Mouse (Mus musculus) heart, postnatal 0 days (tissue): ENCODE measurements around the gene Esp34. TPM values are rescaled to one million over a fixed set of nuclear protein-coding genes. Genes with fewer than 3 reads are reported as not detected.

Experiments
- ATAC-seq: fragments of 200-750 bp; cut with Nextera tagmentation; 2 replicates; pipeline ENCODE4 v1.8.0; 2017; ENCODE audit warnings: low read depth, moderate number of reproducible peaks, moderate library complexity; ENCODE audit not compliant: insufficient read depth
- DNase-seq: peaks from one replicate; pipeline ENCODE4 v3.0.0-alpha.2; 2016; ENCODE audit warnings: low spot score
- H3K27ac ChIP-seq: fragments of 300-500 bp; sonication (generic); 2 replicates; pipeline ENCODE4 v1.5.1; 2014; ENCODE audit warnings: low read depth, mild to moderate bottlenecking
- H3K27me3 ChIP-seq: fragments of 300-500 bp; sonication (generic); 2 replicates; pipeline ENCODE4 v1.6.1; 2014; ENCODE audit warnings: low read length, mixed read lengths; ENCODE audit not compliant: control insufficient read depth, insufficient read depth
- H3K36me3 ChIP-seq: fragments of 300-500 bp; sonication (generic); replicated peaks from 2 replicates; pipeline ENCODE4 v1.6.1; 2014; ENCODE audit warnings: low read length, mixed read lengths; ENCODE audit not compliant: control insufficient read depth, insufficient read depth
- H3K4me1 ChIP-seq: fragments of 300-500 bp; sonication (generic); 2 replicates; pipeline ENCODE4 v1.6.1; 2014; ENCODE audit warnings: antibody characterized with exemption; ENCODE audit not compliant: control insufficient read depth, insufficient read depth
- H3K4me2 ChIP-seq: fragments of 300-500 bp; sonication (generic); 2 replicates; pipeline ENCODE4 v1.6.1; 2014; ENCODE audit warnings: low read depth, mild to moderate bottlenecking, low read length, moderate library complexity
- H3K4me3 ChIP-seq: fragments of 300-500 bp; sonication (generic); 2 replicates; pipeline ENCODE4 v1.5.1; 2014; ENCODE audit warnings: low read depth, low read length
- H3K9ac ChIP-seq: fragments of 300-500 bp; sonication (generic); replicated peaks from 2 replicates; pipeline ENCODE4 v1.6.1; 2014; ENCODE audit warnings: low read depth, low read length, mixed read lengths
- H3K9me3 ChIP-seq: fragments of 300-500 bp; sonication (generic); replicated peaks from 2 replicates; pipeline ENCODE4 v1.6.1; 2016; ENCODE audit warnings: low read length; ENCODE audit not compliant: control insufficient read depth
- CTCF ChIP-seq: IDR thresholded peaks from 2 replicates; pipeline ENCODE4 v1.5.1; 2016; ENCODE audit warnings: antibody characterized with exemption, control low read depth, low read depth
- EP300 ChIP-seq: IDR thresholded peaks from 2 replicates; pipeline ENCODE4 v1.6.1; 2016; ENCODE audit warnings: antibody characterized with exemption, low read depth
- WGBS: fragments of 180-500 bp; shearing (Covaris S2); extraction: QIAGEN DNeasy Blood & Tissue Kit; methylation state at CpG from one replicate; pipeline ENCODE4 v1.1.7; 2014; 5-methylcytosine and 5-hydroxymethylcytosine counted together
- polyA plus RNA-seq: library from polyadenylated mRNA; unstranded; fragments of >200 nt; fragmentation: Nextera tagmentation; extraction: Ambion mirVana; gene quantifications from 2 replicates; pipeline ENCODE4 v1.2.1, GENCODE M21; 2015
- total RNA-seq: library from RNA; depleted of rRNA; stranded (reverse); fragments of >200 nt; gene quantifications from 2 replicates; pipeline ENCODE4 v1.2.3, GENCODE M21; 2014; ENCODE audit warnings: low replicate concordance; rRNA removed

The Esp34 gene
- total RNA-seq, result not detected in 2 replicates
- polyA plus RNA-seq, result not detected in 2 replicates

DNA sequence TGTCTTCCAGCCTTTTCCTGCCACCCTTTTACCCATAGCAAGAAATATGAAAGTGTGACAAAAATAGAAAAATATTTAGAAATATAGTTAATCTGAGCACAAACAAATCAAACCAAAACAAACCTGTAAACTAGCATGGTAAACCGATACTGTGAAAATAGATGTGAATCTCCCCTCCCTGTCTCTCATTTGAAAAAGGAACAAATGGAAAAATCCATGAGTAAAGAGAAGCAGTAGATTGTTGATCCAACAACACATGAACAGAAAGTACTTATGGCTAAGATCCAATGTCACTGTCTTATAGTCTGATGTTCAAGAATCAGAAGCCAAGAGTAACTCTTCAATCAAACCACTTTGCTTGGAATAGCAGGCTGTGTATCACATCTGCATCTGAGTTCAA lies at the start of gene Esp34:
TSS of gene Esp34 (plus strand) at position 301 of the 400 bp plus-strand sequence.
- 0 out of 2 replicates have a peak, but pooled peaks cover 4% of the 10 kb centered on the region for H3K9me3 ChIP-seq
- no peak within 1 kb of the TSS for H3K4me2 ChIP-seq
- DNase-seq, result no peak
- H3K4me3 ChIP-seq, result no peak within 1 kb of the TSS
- no peak within 1 kb of the TSS for H3K9ac ChIP-seq
- H3K27me3 ChIP-seq, result no peaks in the 10 kb centered on the region
- no peak for ATAC-seq
- no peak for TF ChIP-seq CTCF
- no peak for TF ChIP-seq EP300
- H3K27ac ChIP-seq, result no peak within 1 kb of the TSS
- no peaks in the 10 kb centered on the region for H3K36me3 ChIP-seq
- H3K4me1 ChIP-seq, result no peaks in the 10 kb centered on the region
- WGBS, result 76% methylated on average over 1 of the region's 1 CpGs

DNA sequence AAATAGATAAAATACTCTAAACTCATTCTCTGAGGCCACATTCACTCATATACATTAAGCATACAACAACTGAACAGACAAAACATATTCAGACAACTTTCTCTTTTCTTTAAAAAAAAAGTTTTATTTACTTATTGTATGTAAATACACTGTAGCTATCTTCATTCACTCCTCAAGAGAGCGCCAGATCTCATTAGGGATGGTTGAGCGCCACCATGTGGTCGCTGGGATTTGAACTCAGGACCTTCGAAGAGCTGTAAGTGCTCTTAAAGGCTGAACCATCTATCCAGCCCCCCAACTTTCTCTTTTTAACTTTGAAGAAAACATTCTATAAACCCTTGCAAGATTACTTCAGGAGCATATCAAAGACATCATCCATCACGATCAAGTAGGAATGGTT lies 8.5 kb downstream of the Esp34 start:
- H3K36me3 ChIP-seq, result no peaks in the 10 kb centered on the region
- H3K27me3 ChIP-seq, result no peaks in the 10 kb centered on the region
- H3K27ac ChIP-seq, result no peak overlapping the region
- no peak overlapping the region for H3K9ac ChIP-seq
- no peak overlapping the region for H3K4me2 ChIP-seq
- no peaks in the 10 kb centered on the region for H3K4me1 ChIP-seq
- WGBS, result 54% methylated on average over 5 of the region's 5 CpGs
- peaks cover 5% of the 10 kb centered on the region; the same call in 1 of the 2 replicates for H3K9me3 ChIP-seq
- no peak for DNase-seq
- no peak for ATAC-seq
- TF ChIP-seq EP300 (no peak), CTCF (no peak)
- H3K4me3 ChIP-seq, result no peak overlapping the region

Other genes with a start within 250 kb of the Esp34 start
- not detected in 2 replicates for gene Olfr137, start 246.6 kb upstream of the Esp34 start, total RNA-seq
- not detected in 2 replicates for gene Olfr137, start 246.6 kb upstream of the Esp34 start, polyA plus RNA-seq
- not detected in 2 replicates for gene Olfr136, start 224.4 kb upstream of the Esp34 start, total RNA-seq
- gene Olfr136, start 224.4 kb upstream of the Esp34 start, polyA plus RNA-seq, result not detected in 2 replicates
- not detected in 2 replicates for gene Esp36, start 134.0 kb upstream of the Esp34 start, total RNA-seq
- not detected in 2 replicates for gene Esp36, start 134.0 kb upstream of the Esp34 start, polyA plus RNA-seq
- not detected in 2 replicates for gene Esp31, start 85.3 kb downstream of the Esp34 start, total RNA-seq
- gene Esp31, start 85.3 kb downstream of the Esp34 start, polyA plus RNA-seq, result not detected in 2 replicates